Mouse (Mus musculus): ENCODE measurements around the gene Meis1. TPM values are rescaled to one million over a fixed set of nuclear protein-coding genes. Genes with fewer than 3 reads are reported as not detected.

Meis1 gene
- polyA plus RNA-seq, 2 experiments, result 5.6 to 6.2 TPM

- H3K27ac ChIP-seq, result no peak overlapping the region
- TF ChIP-seq EP300 (IDR thresholded peaks at IDR 0.05; ENCODE audit: low read depth), result no peak
- no peak for TF ChIP-seq CTCF (IDR thresholded peaks at IDR 0.05; ENCODE audit: low read depth)
- H3K36me3 ChIP-seq (replicated peaks; ENCODE audit: control insufficient read depth, insufficient read depth, low read depth), result no peaks in the 10 kb centered on the region
- ATAC-seq (ENCODE audit: insufficient read depth) (no peak), DNase-seq (ENCODE audit: low read depth in 3 of 3, low spot score in 3 of 3) (no peak)
- H3K9ac ChIP-seq (replicated peaks), result no peak overlapping the region
- 56% methylated on average over 7 of the region's 7 CpGs for WGBS (ENCODE audit: insufficient replicate concordance)
- no peak overlapping the region for H3K4me2 ChIP-seq (ENCODE audit: low read depth)
- peaks cover 0 to 12% of the 10 kb centered on the region in 2 experiments; a peak in 2 of 4 replicates for H3K4me1 ChIP-seq (replicated peaks; ENCODE audit: control insufficient read depth in 2 of 2, insufficient read depth in 2 of 2, low read length in 1 of 2)
- no peaks in the 10 kb centered on the region for H3K9me3 ChIP-seq (ENCODE audit: control insufficient read depth, low read length)
- H3K4me3 ChIP-seq (ENCODE audit: insufficient read depth in 1 of 2, low read depth in 2 of 2, low read length in 2 of 2), result no peak overlapping the region
- no peaks in the 10 kb centered on the region for H3K27me3 ChIP-seq (ENCODE audit: control insufficient read depth, insufficient read depth, low read length)
Measured at GRCm38 (mm10) chr11:18955969-18956368, 62.8 kb downstream of the Meis1 start.

GRCm38 (mm10) chr11:18954852-18955251 lies 63.9 kb downstream of the Meis1 start:
- TF ChIP-seq CTCF (IDR thresholded peaks at IDR 0.05; ENCODE audit: low read depth), result no peak
- TF ChIP-seq EP300 (IDR thresholded peaks at IDR 0.05; ENCODE audit: low read depth), result no peak
- H3K27ac ChIP-seq, result no peak overlapping the region
- ATAC-seq (ENCODE audit: insufficient read depth) (no peak), DNase-seq (ENCODE audit: low read depth in 3 of 3, low spot score in 3 of 3) (no peak)
- H3K4me1 ChIP-seq (replicated peaks; ENCODE audit: control insufficient read depth in 2 of 2, insufficient read depth in 2 of 2, low read length in 1 of 2), result peaks cover 0 to 12% of the 10 kb centered on the region in 2 experiments; a peak in 2 of 4 replicates
- no peak overlapping the region for H3K4me3 ChIP-seq (ENCODE audit: insufficient read depth in 1 of 2, low read depth in 2 of 2, low read length in 2 of 2)
- H3K4me2 ChIP-seq (ENCODE audit: low read depth), result no peak overlapping the region
- 70% methylated on average over 2 of the region's 2 CpGs for WGBS (ENCODE audit: insufficient replicate concordance)
- no peak overlapping the region for H3K9ac ChIP-seq (replicated peaks)
- no peaks in the 10 kb centered on the region for H3K27me3 ChIP-seq (ENCODE audit: control insufficient read depth, insufficient read depth, low read length)
- no peaks in the 10 kb centered on the region for H3K36me3 ChIP-seq (replicated peaks; ENCODE audit: control insufficient read depth, insufficient read depth, low read depth)
- no peaks in the 10 kb centered on the region for H3K9me3 ChIP-seq (ENCODE audit: control insufficient read depth, low read length)

- H3K9me3 ChIP-seq (ENCODE audit: control insufficient read depth, low read length), result no peaks in the 10 kb centered on the region
- WGBS (ENCODE audit: insufficient replicate concordance), result 70% methylated on average over 7 of the region's 7 CpGs
- no peak for ATAC-seq (ENCODE audit: insufficient read depth)
Measured at GRCm38 (mm10) chr11:18953892-18954291, 64.9 kb downstream of the Meis1 start.

GRCm38 (mm10) chr11:18948600-18949295 lies 70.0 kb downstream of the Meis1 start:
- Histone ChIP-seq H3K27me3 (ENCODE audit: control insufficient read depth, insufficient read depth, low read length) (no peaks in the 10 kb centered on the region), H3K36me3 (replicated peaks; ENCODE audit: control insufficient read depth, insufficient read depth, low read depth) (no peaks in the 10 kb centered on the region), H3K4me3 (ENCODE audit: insufficient read depth in 1 of 2, low read depth in 2 of 2, low read length in 2 of 2) (no peak overlapping the region), H3K9ac (replicated peaks) (no peak overlapping the region), H3K4me2 (ENCODE audit: low read depth) (no peak overlapping the region), H3K4me1 (replicated peaks; ENCODE audit: control insufficient read depth in 2 of 2, insufficient read depth in 2 of 2, low read length in 1 of 2) (peaks cover 0 to 10% of the 10 kb centered on the region in 2 experiments; a peak in 2 of 4 replicates), H3K9me3 (ENCODE audit: control insufficient read depth, low read length) (no peaks in the 10 kb centered on the region), H3K27ac (no peak overlapping the region)
- ATAC-seq (ENCODE audit: insufficient read depth) (no peak), DNase-seq (ENCODE audit: low read depth in 3 of 3, low spot score in 3 of 3) (no peak)
- TF ChIP-seq EP300 (IDR thresholded peaks at IDR 0.05; ENCODE audit: low read depth), result no peak
- TF ChIP-seq CTCF (IDR thresholded peaks at IDR 0.05; ENCODE audit: low read depth), result no peak
- WGBS (ENCODE audit: insufficient replicate concordance), result 16% methylated on average over 13 of the region's 13 CpGs

More at GRCm38 (mm10) chr11:18953892-18954291, 64.9 kb downstream of the Meis1 start:
- no peak for TF ChIP-seq CTCF (IDR thresholded peaks at IDR 0.05; ENCODE audit: low read depth)
- TF ChIP-seq EP300 (IDR thresholded peaks at IDR 0.05; ENCODE audit: low read depth), result no peak
- H3K27me3 ChIP-seq (ENCODE audit: control insufficient read depth, insufficient read depth, low read length), result no peaks in the 10 kb centered on the region
- no peak for DNase-seq (ENCODE audit: low read depth in 3 of 3, low spot score in 3 of 3)
- H3K4me3 ChIP-seq (ENCODE audit: insufficient read depth in 1 of 2, low read depth in 2 of 2, low read length in 2 of 2), result no peak overlapping the region
- peaks cover 0 to 17% of the 10 kb centered on the region in 2 experiments; a peak in 3 of 4 replicates for H3K4me1 ChIP-seq (replicated peaks; ENCODE audit: control insufficient read depth in 2 of 2, insufficient read depth in 2 of 2, low read length in 1 of 2)
- no peak overlapping the region for H3K9ac ChIP-seq (replicated peaks)
- H3K4me2 ChIP-seq (ENCODE audit: low read depth), result no peak overlapping the region
- H3K36me3 ChIP-seq (replicated peaks; ENCODE audit: control insufficient read depth, insufficient read depth, low read depth), result no peaks in the 10 kb centered on the region
- H3K27ac ChIP-seq, result no peak overlapping the region

- no peaks in the 10 kb centered on the region for H3K9me3 ChIP-seq (ENCODE audit: control insufficient read depth, low read length)
- no peak overlapping the region for H3K9ac ChIP-seq (replicated peaks)
- no peak for DNase-seq (ENCODE audit: low read depth in 3 of 3, low spot score in 3 of 3)
- TF ChIP-seq CTCF (IDR thresholded peaks at IDR 0.05; ENCODE audit: low read depth), result no peak
- TF ChIP-seq EP300 (IDR thresholded peaks at IDR 0.05; ENCODE audit: low read depth), result no peak
- H3K4me1 ChIP-seq (replicated peaks; ENCODE audit: control insufficient read depth in 2 of 2, insufficient read depth in 2 of 2, low read length in 1 of 2), result peaks cover 0 to 14% of the 10 kb centered on the region in 2 experiments; a peak in 2 of 4 replicates
- no peak overlapping the region for H3K27ac ChIP-seq
- no peak overlapping the region for H3K4me3 ChIP-seq (ENCODE audit: insufficient read depth in 1 of 2, low read depth in 2 of 2, low read length in 2 of 2)
- no peaks in the 10 kb centered on the region for H3K36me3 ChIP-seq (replicated peaks; ENCODE audit: control insufficient read depth, insufficient read depth, low read depth)
- whole genome bisulfite sequencing (ENCODE audit: insufficient replicate concordance), result 45% methylated on average over 3 of the region's 3 CpGs
- no peak for ATAC-seq (ENCODE audit: insufficient read depth)
- H3K27me3 ChIP-seq (ENCODE audit: control insufficient read depth, insufficient read depth, low read length), result no peaks in the 10 kb centered on the region
- no peak overlapping the region for H3K4me2 ChIP-seq (ENCODE audit: low read depth)
Measured at GRCm38 (mm10) chr11:18947434-18947833, 71.4 kb downstream of the Meis1 start.
